Mouse (Mus musculus): Measurements from ENCODE around the gene Rab11fip3. TPM values are rescaled to one million over a fixed set of nuclear protein-coding genes. Genes with fewer than 3 reads are reported as not detected.

The Rab11fip3 gene
- total RNA-seq, 2 experiments from 2014 or later: 57.9 to 61.5 TPM

DNA sequence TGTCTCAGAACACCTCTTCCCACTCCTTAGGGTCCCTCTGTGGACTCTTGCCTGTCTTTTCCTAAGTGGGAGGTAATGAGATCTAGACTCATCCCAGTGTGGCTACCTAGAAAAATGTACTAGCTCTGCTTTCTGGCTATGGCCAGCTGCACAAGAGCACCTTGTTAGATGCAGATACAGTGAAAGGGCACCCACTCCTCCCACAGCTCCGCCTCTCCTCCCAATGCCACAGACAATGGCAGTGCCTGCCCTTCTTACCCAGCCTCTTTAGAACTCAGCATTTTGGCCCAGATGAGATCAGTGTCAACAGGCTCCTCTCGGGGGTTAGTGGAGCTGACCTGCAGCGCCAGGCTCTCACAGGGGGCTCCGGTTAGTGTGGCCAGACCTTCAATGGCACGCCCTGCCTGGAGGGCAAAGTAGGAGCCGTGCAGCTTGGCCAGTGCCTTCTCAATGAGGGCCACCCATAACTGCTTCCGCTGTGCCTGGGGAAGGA is 106.9 kb downstream of the Rab11fip3 start:
- no peak for DNase-seq
- intact Hi-C loops (cut with DNase I): no loop called here

DNA sequence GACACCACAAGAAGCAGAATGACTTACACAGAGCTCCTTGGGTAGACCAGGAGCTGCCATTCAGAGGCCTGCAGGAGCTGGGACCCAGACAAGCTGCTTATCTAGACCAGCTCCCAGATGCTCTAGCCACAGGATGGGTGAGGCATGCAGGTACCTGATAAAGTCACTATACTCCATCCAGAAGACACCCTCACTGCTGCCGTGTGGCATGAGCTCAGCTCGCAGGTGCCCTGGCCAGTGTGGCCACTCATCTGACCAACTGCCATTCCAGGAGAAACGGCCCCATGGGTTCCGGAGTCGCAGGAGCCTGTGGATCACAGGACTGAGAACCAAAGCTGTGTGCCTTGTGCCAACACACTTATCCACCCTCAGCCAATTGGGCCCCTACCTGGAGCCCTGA is 107.8 kb downstream of the Rab11fip3 start:
- DNase-seq: no peak
- intact Hi-C loops (cut with DNase I): no loop called here

DNA sequence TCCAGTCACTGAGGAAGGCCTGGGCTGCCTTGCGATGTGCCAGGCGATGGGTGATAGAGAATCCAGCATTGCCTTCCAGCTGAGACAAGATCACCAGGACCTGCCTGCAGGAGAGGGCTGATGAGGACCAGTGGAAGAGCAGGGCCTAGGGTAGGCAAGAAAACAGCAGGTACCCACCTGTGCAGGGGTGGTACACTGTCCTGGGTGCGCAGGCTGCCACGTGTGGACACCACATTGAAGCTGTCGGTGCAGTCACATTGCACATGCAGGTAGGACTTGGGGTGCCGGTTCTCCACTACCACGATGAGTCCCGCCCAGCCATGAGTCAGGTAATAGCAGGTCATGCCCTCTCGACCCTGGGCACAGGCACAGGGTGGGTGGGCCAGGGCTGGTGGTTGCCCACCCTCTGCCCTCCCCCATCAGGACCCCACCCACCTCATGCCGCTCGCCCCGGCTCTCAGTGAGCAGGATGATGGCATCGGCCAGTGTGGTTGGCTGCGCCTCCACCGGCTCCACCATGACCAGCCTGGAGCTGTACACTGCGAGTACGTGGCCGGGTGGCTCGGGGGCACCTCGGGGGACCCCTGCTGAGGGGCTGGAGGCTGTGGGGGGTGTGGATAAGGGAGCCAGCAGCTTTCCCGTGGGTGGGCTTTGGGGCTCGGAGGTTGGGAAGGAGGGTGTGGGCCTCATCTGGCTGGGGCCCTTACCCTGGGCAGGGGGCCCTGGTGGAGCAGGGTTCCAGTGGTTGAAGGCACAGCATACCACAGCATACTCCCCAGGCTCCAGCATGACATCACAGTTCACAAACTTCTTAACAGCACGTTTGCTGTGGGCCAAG is 109.5 kb downstream of the Rab11fip3 start:
- intact Hi-C loops (cut with DNase I): no loop called here
- DNase-seq: no peak

DNA sequence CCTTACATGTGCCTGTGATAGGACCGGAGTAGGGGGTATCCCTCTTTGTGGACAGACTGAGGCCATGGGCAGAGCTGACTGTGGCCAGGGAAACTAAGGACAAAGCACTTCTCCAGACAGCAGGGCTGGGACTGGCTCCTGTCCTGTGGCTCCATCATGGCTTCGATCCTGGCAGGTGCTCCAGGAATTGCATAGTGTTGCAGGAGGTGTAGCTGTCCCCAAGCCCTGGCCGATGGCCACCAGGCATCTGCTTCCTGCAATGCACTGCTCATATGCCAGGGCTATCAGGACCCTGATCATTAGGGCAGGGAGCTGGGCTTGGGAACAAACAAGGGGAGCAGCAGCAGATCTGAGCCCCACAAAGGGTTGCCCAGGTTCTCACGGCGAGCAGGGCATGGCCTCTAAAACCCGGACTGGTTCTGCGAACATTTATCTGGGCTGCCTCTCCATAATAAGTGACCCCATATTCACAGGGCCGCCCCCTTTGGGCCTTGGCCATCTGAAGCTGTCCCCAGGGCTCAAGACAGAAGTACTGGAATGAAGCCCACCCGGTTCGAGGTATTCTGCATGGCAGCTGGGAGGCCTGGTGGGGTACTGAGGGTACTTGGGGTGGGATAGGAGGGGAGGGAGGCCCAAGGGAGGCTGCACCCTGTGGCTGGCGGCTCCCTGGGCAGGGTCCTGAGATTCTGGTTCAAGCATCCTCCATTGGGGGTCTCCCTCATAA is 110.4 kb downstream of the Rab11fip3 start:
- no peak for DNase-seq
- intact Hi-C loops (cut with DNase I): no loop called here

DNA sequence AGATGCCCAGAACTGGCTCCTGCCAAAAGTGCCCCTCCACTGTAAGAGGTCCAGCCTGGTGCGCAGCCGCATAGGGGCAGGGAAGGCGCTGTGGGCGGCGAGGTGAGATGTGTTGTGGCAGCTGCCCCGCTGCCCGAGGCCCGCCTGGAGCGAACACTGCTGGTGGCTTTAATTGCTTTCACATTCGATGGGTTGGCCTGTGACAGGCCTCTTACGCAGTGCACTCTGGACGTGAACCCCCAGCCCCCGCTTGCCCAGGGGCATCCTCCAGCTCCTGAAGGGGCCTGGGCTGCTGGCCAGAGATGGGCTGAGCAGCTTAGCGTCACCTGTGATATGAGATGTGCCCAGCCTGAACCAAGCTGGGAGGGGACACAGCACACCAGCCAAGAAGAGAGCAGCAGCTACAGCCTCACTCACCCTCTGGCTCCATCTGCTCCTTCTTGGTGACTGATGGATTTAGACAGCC is 111.7 kb downstream of the Rab11fip3 start:
- no peak for DNase-seq
- intact Hi-C loops (cut with DNase I): no loop called here

DNA sequence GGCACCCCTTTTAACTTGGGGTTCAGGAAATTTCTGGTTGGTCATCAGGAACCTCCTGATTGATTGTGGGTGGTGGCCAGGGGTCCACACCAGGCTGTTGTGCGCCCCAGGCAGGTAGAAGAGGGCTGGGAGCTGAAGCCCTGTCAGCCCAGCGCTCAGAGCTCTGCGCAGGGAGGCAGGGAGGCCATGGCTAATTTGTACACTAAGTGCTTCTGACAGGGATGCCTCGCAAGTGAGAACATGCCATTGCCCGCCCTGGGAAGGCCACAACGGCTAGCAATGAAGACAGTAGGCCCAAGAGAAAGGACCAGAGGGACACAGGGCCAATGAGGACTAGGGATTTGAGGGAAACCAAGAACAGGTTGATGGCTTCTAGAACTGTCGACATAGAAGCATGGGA is 112.7 kb downstream of the Rab11fip3 start:
- intact Hi-C loops (cut with DNase I): no loop called here

DNA sequence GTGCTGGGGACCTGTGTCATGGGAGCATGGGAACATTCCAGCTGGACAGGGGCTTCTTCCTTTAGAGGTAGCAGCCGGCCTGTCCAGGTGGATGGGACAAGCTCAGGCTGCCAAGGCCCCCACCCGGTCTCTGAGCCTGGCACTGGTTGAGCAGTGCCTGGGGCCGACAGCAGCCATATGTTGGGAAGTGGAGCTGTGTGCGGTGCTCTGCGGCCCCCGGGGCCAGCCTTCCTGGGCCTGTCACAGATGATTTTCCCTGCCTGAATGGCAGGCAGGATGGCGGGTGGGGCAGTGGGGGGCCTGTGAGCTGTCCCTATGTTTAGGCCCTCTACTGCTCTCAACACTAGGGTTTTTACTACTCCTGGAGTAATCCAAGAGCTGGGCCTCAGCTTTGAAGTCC is 113.2 kb downstream of the Rab11fip3 start:
- DNase-seq: no peak
- intact Hi-C loops (cut with DNase I): no loop called here

More for the DNA sequence above, 112.7 kb downstream of the Rab11fip3 start:
- no peak for DNase-seq

DNA sequence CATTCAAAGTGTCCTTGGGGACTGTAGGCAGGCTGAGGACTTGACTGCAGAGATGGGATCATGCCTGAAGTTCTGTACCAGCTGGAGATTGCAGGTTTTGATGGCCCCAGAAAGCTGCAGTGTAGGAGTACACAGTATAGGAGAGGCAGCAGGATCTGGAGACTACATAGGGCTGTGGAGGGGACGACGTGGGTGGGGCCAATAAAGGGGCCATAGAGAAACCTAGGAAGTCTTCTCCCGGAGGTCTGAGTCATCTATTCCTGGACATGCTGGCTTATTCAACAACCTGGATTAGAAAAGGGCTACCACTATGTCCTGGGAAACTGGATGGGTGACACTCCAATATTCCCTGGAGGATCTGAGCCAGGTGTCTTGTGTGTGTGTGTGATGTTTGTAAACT is 113.6 kb downstream of the Rab11fip3 start:
- DNase-seq: no peak
- intact Hi-C loops (cut with DNase I): no loop called here

DNA sequence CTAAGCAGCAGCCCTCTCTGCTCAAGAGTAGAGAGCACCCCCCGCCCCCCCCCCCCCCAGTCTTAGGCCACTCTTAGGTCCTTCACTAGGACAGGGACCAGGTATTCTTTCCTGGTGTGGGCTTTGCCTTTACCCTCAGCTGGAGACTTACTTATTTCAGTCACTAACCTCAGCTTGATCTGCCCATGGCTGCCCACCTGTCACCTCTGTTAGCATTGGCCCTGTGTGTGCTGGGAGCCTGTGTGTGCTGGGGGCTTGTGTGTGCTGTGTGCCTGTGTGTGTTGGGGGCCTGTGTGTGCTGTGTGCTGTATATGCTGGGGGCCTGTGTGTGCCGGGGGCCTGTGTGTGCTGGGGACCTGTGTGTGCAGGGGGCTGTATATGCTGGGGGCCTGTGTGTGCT is 114.7 kb downstream of the Rab11fip3 start:
- intact Hi-C loops (cut with DNase I): no loop called here
- no peak for DNase-seq

DNA sequence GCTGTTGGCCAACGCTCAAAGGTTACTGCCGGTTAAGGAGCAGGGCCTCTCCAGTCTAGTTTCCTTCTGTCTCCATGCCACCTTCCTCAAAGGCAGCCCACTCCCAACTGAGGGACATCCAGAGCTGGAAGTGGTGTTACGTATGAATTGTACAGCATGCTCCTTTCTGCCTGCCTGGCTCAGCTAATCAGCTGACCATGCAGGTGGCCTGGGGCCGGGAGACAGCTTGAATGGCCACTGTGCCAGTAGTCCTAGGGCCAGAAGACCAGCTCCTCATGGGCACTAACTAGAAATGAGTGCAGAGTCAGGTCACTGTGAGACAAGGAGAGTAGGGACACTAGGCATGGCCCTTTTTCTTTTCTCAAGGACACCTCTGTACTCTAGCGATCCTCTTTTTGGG is 116.2 kb downstream of the Rab11fip3 start:
- intact Hi-C loops (cut with DNase I): no loop called here
- DNase-seq: no peak

DNA sequence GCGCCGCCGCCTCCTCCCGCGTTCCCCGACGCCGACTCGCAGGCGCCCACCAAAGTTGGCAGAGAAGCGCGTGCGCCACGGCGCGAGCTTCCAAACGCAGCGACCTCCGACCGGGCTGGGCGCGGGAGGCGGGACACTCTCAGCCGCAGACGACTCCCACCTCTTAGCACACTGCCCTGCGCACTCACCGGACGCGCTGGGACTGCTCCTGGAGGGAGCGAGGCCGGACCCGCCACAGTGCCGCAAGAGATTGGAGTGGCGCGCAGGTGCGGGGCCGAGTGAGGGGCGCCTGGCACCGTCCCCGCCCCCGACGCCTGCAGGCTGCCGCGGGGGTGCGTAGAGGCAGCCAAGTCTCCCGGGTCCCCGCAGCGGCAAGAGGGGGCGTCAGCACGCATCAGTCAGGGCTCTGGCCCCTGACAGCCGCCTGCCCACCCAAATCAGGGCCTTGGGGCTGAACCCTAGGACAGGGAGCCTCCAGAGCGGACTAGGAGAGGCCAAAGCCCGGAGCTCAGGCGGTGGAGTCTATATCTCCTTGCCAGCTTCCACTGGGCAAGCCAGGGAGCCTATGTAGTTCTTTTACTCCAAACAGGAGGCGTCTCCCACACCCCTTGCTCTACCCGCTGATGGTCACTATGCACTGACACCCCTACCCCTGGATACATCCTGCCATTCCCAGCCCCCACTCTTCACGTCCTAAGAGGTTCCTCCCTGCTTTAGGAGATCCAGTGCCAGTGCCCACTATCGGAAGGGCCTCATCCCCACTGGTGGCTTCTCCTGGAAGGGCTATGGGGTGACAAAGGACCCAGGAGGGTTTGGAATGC is 117.3 kb downstream of the Rab11fip3 start, which contains the start of gene A930017K11Rik:
Gene A930017K11Rik, minus strand, starts transcription at position 763 of the 821 bp plus-strand sequence.
- intact Hi-C loops (cut with DNase I): no loop called here
- DNase-seq: no peak

DNA sequence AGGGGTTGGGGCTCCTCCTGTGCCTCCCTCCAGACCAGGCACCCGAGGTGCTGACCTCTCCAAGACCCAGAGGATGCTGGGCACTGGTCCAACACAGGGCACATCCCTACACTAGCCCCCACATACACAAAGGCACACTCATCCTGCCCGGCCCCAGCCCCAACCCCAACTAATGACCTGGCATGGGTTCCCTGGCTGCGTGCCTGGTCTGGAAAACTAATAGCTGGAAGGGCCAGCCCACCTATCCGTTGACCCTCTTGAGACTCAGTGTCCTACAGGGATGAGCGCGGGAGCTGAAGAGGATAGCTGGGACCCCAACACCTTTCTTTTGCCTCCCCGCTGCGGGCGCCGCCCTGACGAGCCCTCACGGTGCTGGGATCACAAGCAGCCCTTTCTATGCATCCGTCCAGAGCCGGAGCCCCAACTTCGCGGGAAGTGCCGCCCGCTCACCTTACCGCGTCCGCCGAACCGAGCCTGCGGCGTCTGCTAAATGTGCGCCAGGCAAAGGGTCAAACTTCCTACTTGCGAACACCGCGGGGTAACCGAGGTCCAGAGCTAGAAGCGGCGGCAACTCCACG is 118.0 kb downstream of the Rab11fip3 start:
- intact Hi-C loops (cut with DNase I): no loop called here
- DNase-seq: no peak

DNA sequence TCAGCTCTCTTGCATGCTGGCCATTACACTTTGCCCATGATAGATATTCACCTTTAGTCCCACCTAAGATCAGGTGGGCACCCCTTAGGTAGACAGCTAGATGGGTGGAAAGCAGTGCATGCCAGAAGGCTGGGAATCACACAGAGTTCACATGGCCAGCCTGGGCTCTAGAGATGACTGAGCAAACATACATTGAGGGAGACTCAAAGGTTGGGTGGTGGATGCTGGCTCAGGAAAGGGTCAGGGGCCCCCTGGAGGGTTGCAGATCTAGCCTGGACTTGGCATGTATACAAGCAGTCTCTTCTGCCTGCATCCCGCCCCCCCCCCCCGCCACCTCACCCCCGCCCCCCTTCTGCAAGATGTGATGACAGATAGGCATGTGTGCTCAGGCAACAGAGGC is 118.6 kb downstream of the Rab11fip3 start:
- intact Hi-C loops (cut with DNase I): no loop called here
- no peak for DNase-seq

DNA sequence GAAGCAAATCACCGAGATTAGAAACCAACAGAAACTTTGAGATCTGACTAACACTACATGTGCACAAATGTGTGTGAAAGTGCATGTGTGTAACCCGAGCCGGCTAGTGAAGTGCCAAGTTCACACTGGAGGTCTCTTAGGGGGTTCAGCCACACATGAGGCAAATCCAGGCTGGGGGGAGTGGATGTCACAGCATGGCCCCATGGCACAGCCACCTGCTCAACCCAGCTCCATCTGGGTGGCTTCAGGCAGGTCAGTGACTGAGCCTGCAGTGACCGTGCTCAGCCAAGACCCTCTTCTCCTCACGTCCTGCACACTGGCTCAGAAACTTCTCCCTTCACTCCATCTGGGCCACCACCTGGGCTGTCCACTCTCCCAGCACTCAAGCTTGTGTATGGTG is 119.4 kb downstream of the Rab11fip3 start:
- no peak for DNase-seq
- intact Hi-C loops (cut with DNase I): no loop called here

DNA sequence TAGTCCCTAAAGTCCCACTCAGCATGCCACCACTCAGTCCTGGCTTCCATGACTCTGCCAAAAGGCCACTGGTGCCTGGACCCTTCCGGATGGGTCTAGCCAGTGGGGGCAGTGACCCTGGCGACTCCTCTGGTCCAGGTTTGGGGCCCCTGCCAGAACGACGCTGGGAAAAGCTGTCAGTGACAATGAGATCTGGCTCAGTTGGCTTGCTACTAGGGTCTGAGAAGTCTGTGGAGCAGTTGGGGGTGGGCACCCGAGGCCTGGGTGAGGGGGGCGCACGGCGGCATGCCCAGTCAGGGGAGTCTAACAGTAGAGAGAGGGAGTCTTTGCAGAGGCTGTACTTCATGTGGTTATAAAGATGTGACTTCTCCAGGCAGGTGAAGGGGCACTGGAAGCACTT is 121.3 kb downstream of the Rab11fip3 start:
- intact Hi-C loops (cut with DNase I): no loop called here
- DNase-seq: no peak

DNA sequence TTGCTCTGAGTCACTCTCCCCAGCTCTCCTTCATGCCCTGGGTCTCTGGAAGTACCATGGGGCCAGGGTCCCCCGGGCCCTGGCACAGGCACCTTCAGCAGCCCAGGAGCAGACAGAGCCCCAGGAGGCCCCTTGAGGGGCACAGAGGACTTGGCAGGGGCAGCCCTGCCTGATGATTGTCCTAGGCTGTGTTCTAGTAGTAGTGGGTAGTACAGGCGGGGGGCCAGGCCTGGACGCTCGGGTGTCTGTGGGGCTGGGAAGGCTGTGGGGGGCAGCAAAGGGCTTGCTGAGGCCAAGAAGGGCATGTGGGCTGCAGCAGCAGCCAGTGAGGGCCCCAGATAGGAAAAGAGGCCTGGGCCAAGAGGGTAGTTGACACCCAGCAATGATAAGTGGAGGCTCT is 121.8 kb downstream of the Rab11fip3 start:
- no peak for DNase-seq
- intact Hi-C loops (cut with DNase I): no loop called here

DNA sequence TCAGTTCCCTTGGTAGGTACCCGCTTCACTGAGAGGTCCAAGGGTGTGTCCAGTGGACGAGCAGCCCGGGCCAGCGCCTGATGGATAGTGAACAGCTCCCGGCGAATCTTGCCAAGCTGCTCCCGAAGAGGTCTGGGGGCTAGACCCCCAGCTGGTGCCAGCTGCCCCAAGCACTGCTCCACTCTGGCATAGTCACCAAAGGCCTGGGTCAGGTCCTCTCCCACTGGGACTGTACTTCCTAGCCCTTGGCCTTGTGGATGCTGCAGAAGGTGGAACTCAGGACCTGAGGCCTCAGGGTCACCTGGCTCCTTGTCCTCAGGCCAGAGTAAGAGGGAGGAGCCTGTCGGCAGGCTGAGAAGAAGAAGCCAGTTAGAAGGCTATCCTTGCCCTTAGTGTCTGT is 122.5 kb downstream of the Rab11fip3 start:
- intact Hi-C loops (cut with DNase I): no loop called here
- DNase-seq: no peak

DNA sequence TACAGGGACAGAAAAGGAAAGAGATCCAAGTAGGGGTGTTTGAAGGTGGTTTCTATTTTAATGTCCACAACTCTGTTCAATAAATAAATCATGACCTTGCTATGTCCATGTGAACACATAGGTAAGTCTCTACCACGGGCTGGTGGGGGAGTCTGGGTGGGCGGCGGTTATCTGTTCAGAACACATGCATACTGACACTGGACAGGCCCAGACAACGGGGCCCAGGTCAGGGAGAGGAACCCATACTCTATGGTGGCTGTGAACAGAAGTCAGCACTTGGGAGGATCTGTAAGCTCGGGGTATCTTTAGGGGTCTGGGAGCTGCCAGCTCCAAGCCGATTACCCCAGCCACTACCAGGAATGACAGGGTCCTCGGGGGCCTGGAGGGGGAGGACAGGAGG is 123.0 kb downstream of the Rab11fip3 start:
- intact Hi-C loops (cut with DNase I): no loop called here
- no peak for DNase-seq

DNA sequence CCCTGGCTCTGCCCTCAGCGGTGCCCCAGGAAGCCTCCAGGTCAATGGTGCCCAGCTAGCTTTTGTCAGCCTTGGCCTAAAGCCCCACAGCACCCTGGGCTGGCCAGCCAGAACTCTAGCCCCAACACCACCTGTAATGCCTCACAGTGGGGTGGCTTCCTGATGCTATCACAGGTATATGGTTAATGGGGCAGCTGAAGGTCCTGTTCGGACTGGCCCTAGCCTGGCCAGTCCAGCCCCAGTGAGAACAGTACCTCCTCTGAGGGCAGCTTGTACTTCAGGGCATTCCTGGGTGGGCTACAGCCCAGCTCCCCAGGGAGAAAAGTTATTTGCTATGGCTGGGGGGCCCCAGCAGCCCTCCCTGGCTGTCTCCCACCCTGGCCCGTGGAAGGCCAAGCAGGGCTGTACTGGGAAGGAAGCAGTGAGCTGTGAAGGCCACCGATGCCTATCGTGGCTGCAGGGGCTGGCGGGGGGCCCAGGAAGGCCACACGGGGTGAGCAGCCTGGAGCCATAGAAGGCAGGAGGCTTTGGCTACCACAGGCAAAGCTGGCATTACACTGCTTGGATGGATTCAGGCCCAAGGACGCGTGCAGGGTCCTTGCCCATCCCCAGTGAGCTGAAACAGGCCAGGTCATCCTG is 123.7 kb downstream of the Rab11fip3 start:
- intact Hi-C loops (cut with DNase I): no loop called here

More for the DNA sequence above, 123.7 kb downstream of the Rab11fip3 start:
- DNase-seq: no peak

Measured in gastrocnemius, postnatal 36 days (tissue).